Mouse (Mus musculus): ENCODE results near the gene Fbxw16.
"Not testable (repeated sequence)": the region's sequence is repeated elsewhere in the genome, so short reads cannot be mapped to it uniquely, and the experiment has no call there.

Fbxw16 gene

GRCm38 (mm10) chr9:109449040-109449439, at the start of gene Fbxw16:
Fbxw16 (minus strand) TSS chr9:109449140.
- DNase-seq (ENCODE audit: low spot score), result no peak

GRCm38 (mm10) chr9:109495775-109496174, 46.8 kb upstream of the Fbxw16 start, which contains the start of gene Fbxw19:
Fbxw19 (minus strand) TSS chr9:109495875.
- DNase-seq (ENCODE audit: low spot score), result not testable (repeated sequence)

GRCm38 (mm10) chr9:109432956-109433355, 16.0 kb downstream of the Fbxw16 start:
- DNase-seq (ENCODE audit: low spot score), result no peak

GRCm38 (mm10) chr9:109404196-109404595, 44.7 kb downstream of the Fbxw16 start, which contains the start of gene Fbxw22:
Fbxw22 (minus strand) TSS chr9:109404296.
- DNase-seq (ENCODE audit: low spot score), result not testable (repeated sequence)

Data from layer of hippocampus, adult 9-10 months (tissue).